Mouse (Mus musculus) CH12.LX (cell line): ENCODE results near the gene Abhd6. TPM values are rescaled to one million over a fixed set of nuclear protein-coding genes. Genes with fewer than 3 reads are reported as not detected.

Source experiments
- DNase-seq: peaks from one replicate; pipeline ENCODE4 v3.0.0-alpha.2; 2013; ENCODE audit errors: extremely low read depth
- H3K27ac ChIP-seq: 2 replicates; pipeline ENCODE4 v1.5.1; 2012; ENCODE audit warnings: low read depth, mild to moderate bottlenecking, control low read depth, moderate library complexity; ENCODE audit not compliant: insufficient read depth
- H3K27me3 ChIP-seq: replicated peaks from 2 replicates; pipeline ENCODE3; 2012; ENCODE audit warnings: inconsistent platforms
- H3K36me3 ChIP-seq, 2 experiments: replicated peaks in 1 of 2; 2 replicates each; pipeline versions ENCODE3 to v1.6.1; 2012; ENCODE audit warnings: inconsistent platforms in 1 of 2, low read length in 1 of 2, mild to moderate bottlenecking in 1 of 2, mixed read lengths in 1 of 2, moderate library complexity in 1 of 2; ENCODE audit not compliant: control insufficient read depth in 1 of 2, insufficient read depth in 1 of 2
- H3K4me1 ChIP-seq, 2 experiments: 2 replicates each; pipeline ENCODE4 v1.6.1; 2012; ENCODE audit warnings: inconsistent platforms in 1 of 2, moderate library complexity in 1 of 2; ENCODE audit not compliant: insufficient read depth in 2 of 2, control insufficient read depth in 1 of 2
- H3K4me2 ChIP-seq: 2 replicates; pipeline ENCODE4 v1.6.1; 2012; ENCODE audit warnings: low read depth, mild to moderate bottlenecking, control low read depth; ENCODE audit not compliant: poor library complexity, insufficient read depth, severe bottlenecking
- H3K4me3 ChIP-seq, 3 experiments: fragments of 150-350 bp in 1 of 3; sonication (generic) in 1 of 3; replicated peaks in 1 of 3; 2 replicates each; pipeline versions ENCODE3 to v1.5.1; 2011 to 2012; ENCODE audit warnings: low read depth in 2 of 3, low read length in 2 of 3, mild to moderate bottlenecking in 2 of 3, moderate library complexity in 2 of 3, control low read depth in 1 of 3, improper control_type of control experiment in 1 of 3, inconsistent platforms in 1 of 3, mixed read lengths in 1 of 3; ENCODE audit not compliant: poor library complexity in 1 of 3
- H3K79me2 ChIP-seq: replicated peaks from 2 replicates; pipeline ENCODE4 v1.6.1; 2012; ENCODE audit warnings: mild to moderate bottlenecking, moderate library complexity; ENCODE audit not compliant: control insufficient read depth, poor library complexity, insufficient read depth, severe bottlenecking; ENCODE audit errors: extremely low read depth
- H3K9ac ChIP-seq: 2 replicates; pipeline ENCODE4 v1.6.1; 2012; ENCODE audit warnings: low read depth, mild to moderate bottlenecking, control low read depth, moderate library complexity; ENCODE audit not compliant: insufficient read depth
- H3K9me3 ChIP-seq: replicated peaks from 2 replicates; pipeline ENCODE3; 2012; ENCODE audit warnings: low read length, inconsistent platforms, mixed read lengths
- CTCF ChIP-seq, 2 experiments: IDR thresholded peaks in 1 of 2; conservative IDR thresholded peaks in 1 of 2; 2 replicates each; pipeline ENCODE4 v1.5.1; 2011 to 2012; ENCODE audit warnings: low read depth in 2 of 2, low read length in 2 of 2, improper control_type of control experiment in 1 of 2, inconsistent platforms in 1 of 2, mild to moderate bottlenecking in 1 of 2, moderate library complexity in 1 of 2
- EP300 ChIP-seq: IDR thresholded peaks from 2 replicates; pipeline ENCODE4 v1.6.1; 2011; ENCODE audit warnings: low read length, improper control_type of control experiment
- ETS1 ChIP-seq: conservative IDR thresholded peaks from 2 replicates; pipeline ENCODE4 v1.6.1; 2012; ENCODE audit warnings: low read depth, mild to moderate bottlenecking, inconsistent platforms, low read length, improper control_type of control experiment, moderate library complexity
- IRF4 ChIP-seq: IDR thresholded peaks from 2 replicates; pipeline ENCODE4 v1.6.1; 2014; ENCODE audit warnings: low read depth, mild to moderate bottlenecking, inconsistent platforms, low read length, improper control_type of control experiment
- JUN ChIP-seq: IDR thresholded peaks from 2 replicates; pipeline ENCODE4 v1.6.1; 2011; ENCODE audit warnings: low read depth, mild to moderate bottlenecking, low read length, improper control_type of control experiment, moderate library complexity; ENCODE audit not compliant: insufficient read depth
- MXI1 ChIP-seq: IDR thresholded peaks from 2 replicates; pipeline ENCODE4 v1.6.1; 2011; ENCODE audit warnings: mild to moderate bottlenecking, low read depth, low read length, improper control_type of control experiment
- MYC ChIP-seq: IDR thresholded peaks from 2 replicates; pipeline ENCODE4 v1.6.1; 2011; ENCODE audit warnings: low read depth, mild to moderate bottlenecking, improper control_type of control experiment, low read length
- NELFE ChIP-seq: IDR thresholded peaks from 2 replicates; pipeline ENCODE4 v1.6.1; 2011; ENCODE audit warnings: low read depth, low read length, improper control_type of control experiment
- POLR2A ChIP-seq: IDR thresholded peaks from 2 replicates; pipeline ENCODE4 v1.6.1; 2011; ENCODE audit warnings: low read depth, mild to moderate bottlenecking, improper control_type of control experiment, low read length
- RAD21 ChIP-seq: IDR thresholded peaks from 2 replicates; pipeline ENCODE4 v1.6.1; 2011; ENCODE audit warnings: low read depth, mild to moderate bottlenecking, low read length, improper control_type of control experiment, moderate library complexity
- SIN3A ChIP-seq: IDR thresholded peaks from 2 replicates; pipeline ENCODE4 v1.6.1; 2012; ENCODE audit warnings: low read length, improper control_type of control experiment, inconsistent platforms
- SMC3 ChIP-seq: IDR thresholded peaks from 2 replicates; pipeline ENCODE4 v1.6.1; 2011; ENCODE audit warnings: low read depth, low read length, improper control_type of control experiment
- ZC3H11A ChIP-seq: IDR thresholded peaks from 2 replicates; pipeline ENCODE4 v1.6.1; 2012; ENCODE audit warnings: low read depth, mild to moderate bottlenecking, inconsistent platforms, low read length, improper control_type of control experiment
- ZNF384 ChIP-seq: IDR thresholded peaks from 2 replicates; pipeline ENCODE4 v1.6.1; 2012; ENCODE audit warnings: low read depth, low read length, improper control_type of control experiment, inconsistent platforms
- dilution Hi-C: fragments of 300-500 bp; cut with MboI; formaldehyde crosslinking; loops from 2 replicates; pipeline ENCODE4 v1.14.3; 2020; ENCODE audit warnings: low sequenced_read_pairs; ENCODE audit not compliant: extremely low pct_unique_long_range_greater_than_20kb, extremely low pct_ligation_motif_present
- in situ Hi-C: fragments of 300-500 bp; cut with MboI; formaldehyde crosslinking; loops from 3 replicates; pipeline ENCODE4 v1.14.3; 2019; ENCODE audit warnings: low sequenced_read_pairs, low pct_ligation_motif_present, low pct_unique_long_range_greater_than_20kb, mixed read lengths
- polyA plus RNA-seq: library from polyadenylated mRNA; unstranded; fragments of >175 nt; gene quantifications from 2 replicates; pipeline ENCODE4 v1.2.1, GENCODE M21; 2012; ENCODE audit warnings: low read depth; ENCODE audit not compliant: insufficient read length
- total RNA-seq, 2 experiments: library from RNA; depleted of rRNA; stranded (reverse); fragments of 300-350 nt in 1 of 2; fragments of >200 nt in 1 of 2; gene quantifications; 2 replicates each; pipeline ENCODE4 v1.2.3; 2012 to 2014

The Abhd6 gene
- total and polyA plus RNA-seq, 3 experiments, result 31.9 to 55.9 (median 36.0) TPM

DNA sequence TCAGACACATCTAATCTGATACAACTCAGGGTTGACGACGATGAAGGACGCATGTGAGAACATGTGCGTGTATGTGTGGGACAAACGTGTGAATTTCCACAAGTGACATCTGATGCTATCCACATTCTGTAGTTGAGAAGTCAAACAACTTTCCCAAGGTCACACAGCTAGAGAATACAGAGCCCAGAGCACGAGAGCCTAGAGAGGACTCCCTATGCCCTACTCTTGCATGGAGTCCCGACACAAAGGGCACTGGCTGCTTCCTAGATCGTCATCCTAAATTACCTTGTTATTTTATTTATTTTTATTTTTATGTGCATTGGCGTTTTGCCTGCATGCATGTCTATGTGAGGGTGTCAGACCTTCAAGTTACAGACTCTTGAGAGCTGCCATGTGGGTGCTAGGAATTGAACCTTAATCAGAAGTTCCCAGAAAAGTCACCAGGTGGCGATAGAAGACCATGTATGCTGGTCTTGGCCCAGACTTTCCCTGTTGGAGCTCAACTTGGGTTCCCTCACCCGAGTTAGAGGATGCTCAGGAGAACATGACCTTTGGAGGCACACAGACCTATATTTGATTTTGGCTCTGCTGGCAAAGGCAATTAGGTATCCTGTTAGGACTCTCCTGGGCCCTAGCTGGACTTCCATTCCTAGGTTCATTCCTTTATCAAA lies 38.3 kb upstream of the Abhd6 start:
- Histone ChIP-seq H3K4me1 (peaks cover 7 to 29% of the 10 kb centered on the region in 2 experiments), H3K9ac (no peak overlapping the region), H3K9me3 (no peaks in the 10 kb centered on the region), H3K79me2 (no peaks in the 10 kb centered on the region), H3K27me3 (no peaks in the 10 kb centered on the region), H3K36me3 (peaks cover 10 to 39% of the 10 kb centered on the region in 2 experiments), H3K4me2 (no peak overlapping the region), H3K4me3 (no peak overlapping the region), H3K27ac (no peak overlapping the region)
- peak; percentile 86 for DNase-seq
- in situ Hi-C loops (loop anchor here (5.0 to 10.0 kb wide), 4 partner anchors 38 to 370 kb away; partner anchors contain the start of genes Abhd6 and Flnb), dilution Hi-C loops (no loop called here)
- TF ChIP-seq SMC3, result peak; percentile 99
- peak; percentile 81; the same call in 1 of the 2 replicates for TF ChIP-seq MYC
- peak; percentile 74 to 98 for TF ChIP-seq CTCF (conservative IDR thresholded peaks at IDR 0.05 in 1 of 2, IDR thresholded peaks at IDR 0.05 in 1 of 2; ENCODE audit: low read depth in 2 of 2, low read length in 2 of 2)
- peak; percentile 97 for TF ChIP-seq ZC3H11A
- no peak for TF ChIP-seq EP300
- peak; percentile 100 for TF ChIP-seq RAD21
- no peak for TF ChIP-seq JUN
- peak; percentile 16; the same call in 1 of the 2 replicates for TF ChIP-seq ZNF384
- TF ChIP-seq SIN3A, result 0 out of 2 replicates have a peak, but pooled peaks have one; percentile 38

DNA sequence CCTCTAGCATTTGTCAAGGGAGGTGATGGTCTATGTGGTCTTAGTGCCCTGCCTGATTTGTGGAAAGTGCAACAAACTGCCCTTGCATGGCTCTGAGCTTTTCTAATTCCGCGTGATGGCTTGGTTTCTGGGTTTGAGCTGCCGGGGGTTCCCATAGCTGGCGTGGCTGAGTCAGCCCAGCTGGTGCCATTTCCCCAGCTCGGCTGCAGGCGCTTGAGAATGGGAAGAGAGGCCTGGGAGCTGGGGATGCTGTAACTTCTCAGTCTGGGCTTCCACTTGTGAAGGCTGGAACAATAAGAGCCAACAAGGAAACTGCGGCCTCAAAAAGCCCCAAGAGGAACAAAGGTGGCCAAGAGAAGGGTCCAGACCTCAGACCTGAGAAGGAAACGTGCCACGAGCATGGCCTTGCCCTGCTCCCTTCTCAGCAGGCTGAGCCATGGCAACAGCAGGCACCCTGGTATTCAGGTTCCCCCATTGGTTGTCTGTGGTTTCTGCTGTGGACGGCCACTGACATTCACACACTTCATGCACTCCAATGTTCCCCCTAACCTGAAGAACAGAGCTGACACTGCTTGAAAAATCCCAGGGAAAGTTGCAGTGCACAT lies 30.7 kb upstream of the Abhd6 start:
- Histone ChIP-seq H3K9ac (no peak overlapping the region), H3K4me3 (no peak overlapping the region), H3K27me3 (no peaks in the 10 kb centered on the region), H3K4me1 (peaks cover 10 to 16% of the 10 kb centered on the region in 2 experiments; a peak in 3 of 4 replicates), H3K4me2 (no peak overlapping the region), H3K9me3 (no peaks in the 10 kb centered on the region), H3K79me2 (no peaks in the 10 kb centered on the region), H3K36me3 (peaks cover 4 to 93% of the 10 kb centered on the region in 2 experiments), H3K27ac (no peak overlapping the region)
- DNase-seq, result no peak
- dilution Hi-C loops, result no loop called here
- TF ChIP-seq ETS1 (peak; percentile 27; the same call in 1 of the 2 replicates), POLR2A (no peak), SIN3A (0 out of 2 replicates have a peak, but pooled peaks have one; percentile 29), IRF4 (peak; percentile 46; the same call in 1 of the 2 replicates), MXI1 (peak; percentile 49; the same call in 1 of the 2 replicates), NELFE (no peak)
- in situ Hi-C loops, result no loop called here
